Mouse (Mus musculus) frontal cortex, adult 2 months (tissue): Measurements from ENCODE around the gene Rfpl4b. TPM values are rescaled to one million over a fixed set of nuclear protein-coding genes. Genes with fewer than 3 reads are reported as not detected.
"Not testable (repeated sequence)": the region's sequence is repeated elsewhere in the genome, so short reads cannot be mapped to it uniquely, and the experiment has no call there.

Source experiments
- DNase-seq, 2 experiments: peaks; one replicate each; pipeline ENCODE4 v3.0.0; 2022; ENCODE audit warnings: low spot score in 1 of 2; ENCODE audit errors: extremely low spot score in 1 of 2
- polyA plus RNA-seq: library from polyadenylated mRNA; depleted of rRNA; stranded (reverse); fragments of >200 nt; gene quantifications from 2 replicates; pipeline ENCODE4 v1.2.3, GENCODE M21; 2012; rRNA removed

Rfpl4b gene
- not detected in 2 replicates for polyA plus RNA-seq

DNA sequence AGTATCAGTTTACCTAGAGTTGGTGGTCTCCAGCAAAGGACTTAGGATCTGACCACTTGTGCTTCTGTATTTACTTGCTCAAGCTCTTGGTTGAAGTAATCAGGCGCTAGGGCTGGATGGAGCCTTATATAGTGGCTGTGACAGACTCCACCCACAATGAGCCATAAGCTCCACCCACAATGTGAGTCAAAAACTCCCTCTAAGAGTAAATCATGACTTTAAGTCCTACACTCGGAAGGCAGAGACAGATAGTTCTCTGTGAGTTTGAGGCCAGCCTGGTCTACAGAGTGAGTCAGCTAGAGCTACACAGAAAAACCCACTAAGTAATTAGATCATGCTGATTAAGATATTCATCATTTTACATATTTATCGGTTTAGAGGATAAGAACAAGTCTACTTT lies at the start of gene Rfpl4b:
TSS of gene Rfpl4b (minus strand) at position 101 of the 400 bp plus-strand sequence.
- DNase-seq, result no peak

DNA sequence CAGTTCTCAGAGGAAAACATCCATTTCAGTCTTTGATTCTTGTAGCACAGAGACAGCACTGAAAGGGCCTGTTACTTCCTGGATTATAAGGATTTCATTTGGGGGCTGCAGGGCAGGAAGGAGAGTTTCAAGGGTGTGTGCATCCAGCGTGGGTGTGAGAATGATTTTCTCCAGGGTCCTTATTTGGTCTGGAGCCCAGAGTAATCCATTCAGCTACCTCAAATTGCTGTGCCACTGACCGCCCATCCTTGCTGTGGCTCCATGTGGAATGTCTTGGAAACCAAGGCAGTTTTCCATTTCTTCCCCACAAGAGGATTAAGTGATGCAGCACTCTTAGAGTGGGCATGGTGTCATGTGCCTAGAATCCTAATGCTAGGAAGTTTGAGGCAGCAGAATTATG lies 33.6 kb upstream of the Rfpl4b start:
- no peak for DNase-seq

DNA sequence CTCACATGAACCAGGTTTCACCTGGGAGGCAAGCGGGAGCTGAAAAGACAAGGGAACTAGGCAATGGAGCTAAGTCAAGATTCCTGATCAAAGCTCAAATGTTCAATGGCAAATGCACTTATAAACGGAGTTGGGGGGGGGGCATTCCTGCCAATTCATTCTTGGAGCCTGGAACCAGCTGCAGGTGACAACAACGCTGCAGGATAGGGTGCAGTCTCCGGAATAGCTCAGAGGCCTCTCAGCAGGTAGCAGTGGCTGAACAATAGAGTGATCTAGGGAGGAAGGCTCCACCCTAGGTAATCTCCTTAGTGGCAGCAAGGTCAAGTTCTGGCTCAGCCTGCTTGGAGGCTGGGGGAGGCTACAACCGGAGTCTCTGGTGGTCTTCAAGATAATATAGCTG lies 28.4 kb upstream of the Rfpl4b start:
- DNase-seq, result not testable (repeated sequence)

DNA sequence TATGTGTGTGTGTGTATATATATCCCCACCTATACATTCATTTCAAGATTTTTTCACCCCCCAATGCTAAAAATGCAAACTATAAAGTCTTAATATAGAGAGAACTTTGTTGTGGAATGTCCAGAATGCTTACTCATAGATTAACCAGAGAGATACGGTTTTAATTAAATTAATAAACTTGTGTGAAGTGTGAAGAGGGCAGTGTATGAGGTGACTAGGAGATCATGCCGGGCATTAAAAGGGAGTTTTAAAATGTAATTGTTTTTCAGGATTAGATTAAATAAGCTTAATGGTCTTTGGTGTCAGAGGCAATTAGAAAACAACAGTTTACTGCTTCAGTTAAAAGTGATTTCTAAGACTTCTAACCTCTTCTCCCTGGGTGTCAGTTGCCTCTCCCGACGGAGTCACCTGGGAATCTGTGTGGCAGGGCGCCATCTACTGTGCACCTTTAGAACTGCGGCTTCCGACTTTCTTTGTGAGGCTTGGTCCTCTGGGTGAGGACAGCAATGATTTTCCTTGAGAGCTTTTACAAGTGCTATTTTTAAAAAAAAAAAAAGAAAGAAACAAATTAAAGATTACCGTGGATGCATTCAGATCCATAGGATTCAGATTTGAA lies 27.4 kb upstream of the Rfpl4b start:
- peak; percentile 19 to 89 for DNase-seq

DNA sequence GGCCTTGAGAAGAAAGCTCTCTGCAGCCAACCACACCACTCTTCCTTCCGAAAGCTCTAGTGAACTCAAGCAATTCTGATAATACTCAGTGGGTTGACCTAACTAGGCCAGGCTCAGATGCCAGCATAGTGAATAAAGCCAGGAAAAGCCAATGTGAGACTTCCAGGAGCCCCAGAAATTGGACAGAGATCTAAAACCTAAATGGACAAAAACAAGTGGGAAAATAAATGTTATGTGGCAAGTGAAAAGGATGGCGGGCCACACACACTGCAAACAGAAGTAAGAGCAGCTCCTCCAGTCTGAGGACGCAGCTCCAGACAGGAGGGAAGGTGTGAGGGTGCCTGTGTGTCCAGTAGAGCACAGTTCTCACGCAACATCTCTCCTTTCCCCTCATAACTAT lies 26.7 kb upstream of the Rfpl4b start:
- no peak for DNase-seq

DNA sequence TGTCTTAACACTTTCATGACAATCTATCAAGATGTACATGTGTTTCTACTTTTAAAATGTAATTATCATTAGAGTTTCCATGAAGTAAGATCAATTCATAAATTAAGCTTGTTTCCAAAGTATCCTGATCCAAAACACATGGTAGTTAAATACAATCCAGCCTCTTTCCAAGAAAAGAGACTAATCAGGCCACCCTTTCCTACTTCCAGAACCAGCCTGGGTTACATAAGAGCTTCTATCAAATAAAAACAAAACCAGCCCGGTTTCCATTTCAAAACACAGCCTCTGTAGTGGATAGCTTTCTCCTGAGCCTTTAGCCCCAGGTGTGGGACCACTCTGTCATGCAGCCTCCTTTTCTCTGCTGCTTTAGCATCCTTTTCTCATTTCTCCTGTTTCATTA lies 2.2 kb upstream of the Rfpl4b start:
- no peak for DNase-seq

DNA sequence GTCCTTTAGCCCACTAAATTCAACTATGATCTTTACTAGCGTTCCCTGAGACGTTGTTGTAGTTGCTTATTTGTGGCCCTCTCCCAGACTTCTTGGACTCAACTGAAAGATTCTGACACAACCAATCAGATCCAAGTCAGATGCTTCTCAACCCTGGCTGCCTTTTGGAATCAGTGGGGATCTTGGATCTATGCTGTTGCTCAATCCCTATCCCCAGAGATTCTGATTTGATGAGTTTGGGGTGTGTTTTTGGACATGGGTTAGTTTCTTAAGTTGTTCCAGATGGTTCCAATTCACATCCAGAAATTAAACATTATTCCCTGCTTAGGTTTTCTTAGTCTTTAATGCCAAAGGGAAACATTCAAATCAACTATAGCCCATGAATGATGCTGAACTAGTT lies 15.5 kb downstream of the Rfpl4b start:
- DNase-seq, result no peak

DNA sequence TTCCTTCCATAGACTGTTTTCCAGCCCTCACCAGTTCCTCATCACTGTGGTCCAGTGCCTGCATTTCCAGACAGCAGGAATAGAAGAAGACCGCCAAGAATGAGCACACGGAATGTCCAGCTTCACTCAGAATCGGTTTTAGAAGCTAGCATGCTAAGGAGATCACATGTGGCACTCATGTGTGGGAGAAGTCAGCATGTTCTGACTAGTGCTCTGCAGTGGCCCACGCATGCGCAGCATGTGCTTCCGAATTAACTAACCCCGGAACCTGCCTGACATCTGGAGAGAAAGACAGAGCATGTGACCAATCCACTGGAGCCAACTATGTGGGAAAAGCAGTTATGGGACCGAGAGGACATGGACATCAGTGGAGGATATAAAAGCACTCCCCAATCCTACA lies 17.5 kb downstream of the Rfpl4b start:
- DNase-seq, result no peak

DNA sequence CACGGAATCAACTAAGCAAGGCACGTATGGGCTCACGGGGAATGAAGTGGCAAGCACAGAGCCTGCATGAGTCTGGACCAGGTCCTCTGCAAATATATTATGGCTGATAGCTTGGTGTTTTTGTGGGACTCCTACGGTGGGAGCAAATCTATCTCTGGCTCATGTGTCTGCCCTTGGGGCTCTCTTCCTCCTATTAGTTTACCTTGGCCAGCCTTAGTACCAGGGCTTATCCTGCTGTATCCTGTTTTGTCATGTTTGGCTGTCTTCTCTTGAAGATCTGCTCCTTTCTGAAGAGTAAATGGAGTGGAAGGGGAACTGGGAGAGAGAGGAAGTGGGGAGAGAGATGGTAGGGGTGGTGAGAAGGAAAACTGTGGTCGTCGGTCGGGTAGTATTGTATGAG lies 18.3 kb downstream of the Rfpl4b start:
- DNase-seq, result no peak

DNA sequence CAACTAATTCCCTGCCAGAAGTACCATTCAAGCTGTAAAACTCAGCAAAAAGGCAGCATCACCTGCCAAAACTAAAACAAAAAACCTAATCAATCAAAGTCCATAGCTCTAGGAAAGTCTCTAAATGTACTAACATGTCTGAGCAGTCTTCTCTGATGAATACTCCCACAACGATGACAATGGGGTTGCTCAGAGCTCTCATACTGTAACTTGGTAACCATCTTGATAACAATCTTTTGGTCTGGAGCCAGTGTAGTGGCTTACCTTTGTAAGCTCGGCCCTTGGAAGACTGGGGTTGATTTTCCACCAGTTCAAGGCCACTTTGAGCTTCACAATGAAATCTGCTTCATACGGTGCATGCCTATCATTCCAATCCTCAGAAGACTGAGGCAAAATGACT lies 33.0 kb downstream of the Rfpl4b start:
- DNase-seq, result no peak

Other genes with a start within 250 kb of the Rfpl4b start
- 5.6 and 7.6 TPM in 2 replicates for gene Lama4, start 143.7 kb upstream of the Rfpl4b start, polyA plus RNA-seq